Mouse (Mus musculus): ENCODE measurements around the gene Tmem255b. TPM values are rescaled to one million over a fixed set of nuclear protein-coding genes. Genes with fewer than 3 reads are reported as not detected.

The Tmem255b gene
- polyA plus RNA-seq, 1 experiment from 2014 or later = 0.72 TPM

- WGBS = 82% methylated on average over 5 of the region's 5 CpGs
- Histone ChIP-seq H3K36me3 (no peaks in the 10 kb centered on the region), H3K4me2 (replicated peaks) (no peak overlapping the region), H3K9ac (no peak overlapping the region), H3K4me1 (no peaks in the 10 kb centered on the region), H3K27ac (replicated peaks) (no peak overlapping the region), H3K27me3 (no peaks in the 10 kb centered on the region), H3K9me3 (replicated peaks) (no peaks in the 10 kb centered on the region), H3K4me3 (replicated peaks) (no peak overlapping the region)
- ATAC-seq (ENCODE audit: insufficient number of reproducible peaks, low FRiP score, low TSS enrichment, low read depth) = no peak
These were observed 78.8 kb downstream of the Tmem255b start for GRCm38 (mm10) chr8:13513556-13514370.

GRCm38 (mm10) chr8:13516011-13516442, 81.0 kb downstream of the Tmem255b start:
- no peak overlapping the region for H3K9ac ChIP-seq
- no peak overlapping the region for H3K4me3 ChIP-seq (replicated peaks)
- no peaks in the 10 kb centered on the region for H3K4me1 ChIP-seq
- WGBS = 42% methylated on average over 7 of the region's 7 CpGs
- ATAC-seq (ENCODE audit: insufficient number of reproducible peaks, low FRiP score, low TSS enrichment, low read depth) = no peak
- no peak overlapping the region for H3K4me2 ChIP-seq (replicated peaks)
- H3K36me3 ChIP-seq = no peaks in the 10 kb centered on the region
- no peaks in the 10 kb centered on the region for H3K27me3 ChIP-seq
- no peaks in the 10 kb centered on the region for H3K9me3 ChIP-seq (replicated peaks)
- 0 out of 2 replicates have a peak overlapping the region, but pooled peaks have one; percentile 51 for H3K27ac ChIP-seq (replicated peaks)

GRCm38 (mm10) chr8:13516728-13517127, 81.7 kb downstream of the Tmem255b start:
- no peaks in the 10 kb centered on the region for H3K9me3 ChIP-seq (replicated peaks)
- H3K27ac ChIP-seq (replicated peaks) = 0 out of 2 replicates have a peak overlapping the region, but pooled peaks have one; percentile 51
- H3K27me3 ChIP-seq = no peaks in the 10 kb centered on the region
- ATAC-seq (ENCODE audit: insufficient number of reproducible peaks, low FRiP score, low TSS enrichment, low read depth) = no peak
- 74% methylated on average over 5 of the region's 5 CpGs for WGBS
- no peak overlapping the region for H3K9ac ChIP-seq
- no peak overlapping the region for H3K4me3 ChIP-seq (replicated peaks)
- no peaks in the 10 kb centered on the region for H3K4me1 ChIP-seq
- no peak overlapping the region for H3K4me2 ChIP-seq (replicated peaks)
- H3K36me3 ChIP-seq = no peaks in the 10 kb centered on the region

GRCm38 (mm10) chr8:13517284-13517781, 82.3 kb downstream of the Tmem255b start:
- ATAC-seq (ENCODE audit: insufficient number of reproducible peaks, low FRiP score, low TSS enrichment, low read depth) = no peak
- H3K27ac ChIP-seq (replicated peaks) = 0 out of 2 replicates have a peak overlapping the region, but pooled peaks have one; percentile 22
- H3K27me3 ChIP-seq = no peaks in the 10 kb centered on the region
- no peaks in the 10 kb centered on the region for H3K9me3 ChIP-seq (replicated peaks)
- 83% methylated on average over 6 of the region's 6 CpGs for WGBS
- no peak overlapping the region for H3K4me3 ChIP-seq (replicated peaks)
- no peak overlapping the region for H3K9ac ChIP-seq
- no peak overlapping the region for H3K4me2 ChIP-seq (replicated peaks)
- H3K4me1 ChIP-seq = no peaks in the 10 kb centered on the region
- H3K36me3 ChIP-seq = no peaks in the 10 kb centered on the region

Other genes with a start within 250 kb of the Tmem255b start
- gene Grtp1, start 234.6 kb upstream of the Tmem255b start, polyA plus RNA-seq (2015; fragmentation: Nextera tagmentation; extraction: Ambion mirVana) = 15.4 and 16.1 TPM in 2 replicates
- 4.4 and 6.1 TPM in 2 replicates for gene Adprhl1, start 181.0 kb upstream of the Tmem255b start, polyA plus RNA-seq (2015; fragmentation: Nextera tagmentation; extraction: Ambion mirVana)
- 29.4 and 29.7 TPM in 2 replicates for gene Dcun1d2, start 147.1 kb upstream of the Tmem255b start, polyA plus RNA-seq (2015; fragmentation: Nextera tagmentation; extraction: Ambion mirVana)
- 44.8 and 52.4 TPM in 2 replicates for gene Tmco3, start 147.0 kb upstream of the Tmem255b start, polyA plus RNA-seq (2015; fragmentation: Nextera tagmentation; extraction: Ambion mirVana)
- gene Tfdp1, start 96.4 kb upstream of the Tmem255b start, polyA plus RNA-seq (2015; fragmentation: Nextera tagmentation; extraction: Ambion mirVana) = 153 and 154 TPM in 2 replicates
- gene Atp4b, start 38.4 kb upstream of the Tmem255b start, polyA plus RNA-seq (2015; fragmentation: Nextera tagmentation; extraction: Ambion mirVana) = not detected in 2 replicates
- gene Grk1, start 30.1 kb upstream of the Tmem255b start, polyA plus RNA-seq (2015; fragmentation: Nextera tagmentation; extraction: Ambion mirVana) = 0.04 TPM in 1 of 2 replicates, not detected in the other
- gene Gas6, start 59.3 kb downstream of the Tmem255b start, polyA plus RNA-seq (2015; fragmentation: Nextera tagmentation; extraction: Ambion mirVana) = 51.4 and 61.1 TPM in 2 replicates
- not detected in 2 replicates for gene 1700029H14Rik, start 127.3 kb downstream of the Tmem255b start, polyA plus RNA-seq (2015; fragmentation: Nextera tagmentation; extraction: Ambion mirVana)
- 36.0 and 37.4 TPM in 2 replicates for gene Rasa3, start 242.4 kb downstream of the Tmem255b start, polyA plus RNA-seq (2015; fragmentation: Nextera tagmentation; extraction: Ambion mirVana)

Data from embryonic facial prominence, embryonic 15.5 days (tissue).